Mouse (Mus musculus) megakaryocyte, embryonic 14.5 days (primary cell): ENCODE results near the gene Mrpl1. TPM values are rescaled to one million over a fixed set of nuclear protein-coding genes. Genes with fewer than 3 reads are reported as not detected.

Experiments
- H3K27me3 ChIP-seq: replicated peaks from 2 replicates; pipeline ENCODE3; 2012; ENCODE audit warnings: inconsistent platforms
- H3K36me3 ChIP-seq: replicated peaks from 2 replicates; pipeline ENCODE3; 2012; ENCODE audit warnings: low read length, inconsistent platforms, mixed read lengths
- H3K4me1 ChIP-seq: 2 replicates; pipeline ENCODE4 v1.6.1; 2012; ENCODE audit warnings: inconsistent platforms
- H3K4me3 ChIP-seq: replicated peaks from 2 replicates; pipeline ENCODE3; 2012; ENCODE audit warnings: moderate library complexity, mild to moderate bottlenecking, inconsistent platforms
- H3K9me3 ChIP-seq: 2 replicates; pipeline ENCODE4 v1.6.1; 2012; ENCODE audit warnings: inconsistent platforms
- FLI1 ChIP-seq: IDR thresholded peaks from 2 replicates; pipeline ENCODE4 v1.6.1; 2012; ENCODE audit warnings: low read length, inconsistent platforms, mixed read lengths
- GATA1 ChIP-seq: IDR thresholded peaks from 3 replicates; pipeline ENCODE4 v1.6.1; 2012; ENCODE audit warnings: mixed read lengths, low read length, inconsistent platforms, borderline replicate concordance
- polyA plus RNA-seq: library from polyadenylated mRNA; stranded (reverse); fragments of >175 nt; gene quantifications from 2 replicates; pipeline ENCODE4 v1.2.3, GENCODE M21; 2012; ENCODE audit warnings: low replicate concordance; ENCODE audit not compliant: insufficient read depth

Mrpl1 gene
- polyA plus RNA-seq, 1 experiment = 1.1 TPM

DNA sequence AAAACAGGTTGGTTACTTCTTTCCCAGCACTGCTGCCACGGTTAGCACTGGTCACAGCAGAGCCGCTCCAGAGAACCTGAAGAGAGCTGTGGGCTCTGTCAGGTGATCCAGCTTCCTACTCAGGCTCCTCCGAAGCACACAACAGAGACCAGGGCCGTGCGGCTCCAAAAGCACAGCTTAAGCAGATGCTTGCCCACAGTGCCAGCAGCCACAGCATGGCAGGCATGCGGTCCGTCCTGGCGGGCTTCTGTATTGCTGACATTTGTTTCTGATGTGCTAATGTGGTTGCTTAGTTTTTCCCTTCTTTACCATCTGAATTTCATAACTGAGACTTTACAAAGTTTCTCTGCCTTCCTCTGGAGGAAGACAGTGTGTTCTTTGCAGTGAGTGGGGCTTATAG, 17.2 kb downstream of the Mrpl1 start:
- Histone ChIP-seq H3K36me3 (peaks cover 54% of the 10 kb centered on the region), H3K27me3 (no peaks in the 10 kb centered on the region)

DNA sequence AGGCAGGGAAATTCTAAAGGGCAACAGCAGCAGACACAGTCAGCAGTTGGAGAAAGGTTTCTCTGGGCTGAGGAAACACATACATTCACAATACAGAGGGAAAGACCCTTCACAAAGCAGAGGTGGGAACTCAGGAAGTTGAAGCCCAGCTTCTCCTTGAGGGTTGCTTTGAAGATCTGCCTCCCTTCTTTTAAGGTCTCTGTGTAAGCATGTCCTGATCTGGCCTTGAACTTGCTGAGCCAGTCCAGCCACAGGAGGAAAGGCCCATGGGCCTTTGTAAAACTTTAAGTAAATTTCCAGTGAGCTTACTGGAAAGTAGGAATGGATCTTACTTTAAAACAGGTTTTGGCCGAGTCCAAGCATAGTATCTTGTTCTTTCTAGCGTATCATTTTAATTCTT, 19.7 kb downstream of the Mrpl1 start:
- Histone ChIP-seq H3K36me3 (peaks cover 74% of the 10 kb centered on the region), H3K9me3 (no peaks in the 10 kb centered on the region), H3K27me3 (no peaks in the 10 kb centered on the region), H3K4me1 (no peaks in the 10 kb centered on the region), H3K4me3 (no peak overlapping the region)
- TF ChIP-seq GATA1 = no peak
- no peak for TF ChIP-seq FLI1

More for the DNA sequence above, 17.2 kb downstream of the Mrpl1 start:
- no peaks in the 10 kb centered on the region for H3K9me3 ChIP-seq
- no peak overlapping the region for H3K4me3 ChIP-seq
- TF ChIP-seq GATA1 (no peak), FLI1 (no peak)
- H3K4me1 ChIP-seq = peaks cover 14% of the 10 kb centered on the region

DNA sequence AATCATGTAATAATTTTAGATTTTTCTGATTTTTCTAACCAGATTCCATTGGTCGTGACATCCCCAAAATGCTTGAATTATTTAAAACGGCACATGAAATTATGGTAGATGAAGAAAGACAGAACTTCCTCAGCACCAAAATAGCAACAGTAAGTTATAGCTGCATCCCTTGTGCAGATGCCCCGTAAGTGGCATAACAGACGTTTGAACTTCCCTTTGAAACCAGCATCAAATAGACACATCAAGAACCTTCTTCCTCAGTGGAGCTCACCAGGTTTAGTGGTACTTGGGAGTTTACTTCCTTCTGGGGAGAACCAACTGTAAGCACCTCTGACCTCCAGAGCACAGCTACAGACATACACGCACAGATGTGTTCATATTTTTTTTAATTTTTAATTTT, 29.5 kb downstream of the Mrpl1 start:
- Histone ChIP-seq H3K4me3 (no peak overlapping the region), H3K36me3 (peaks cover 61% of the 10 kb centered on the region), H3K27me3 (no peaks in the 10 kb centered on the region), H3K9me3 (no peaks in the 10 kb centered on the region), H3K4me1 (no peaks in the 10 kb centered on the region)
- no peak for TF ChIP-seq FLI1
- no peak for TF ChIP-seq GATA1

DNA sequence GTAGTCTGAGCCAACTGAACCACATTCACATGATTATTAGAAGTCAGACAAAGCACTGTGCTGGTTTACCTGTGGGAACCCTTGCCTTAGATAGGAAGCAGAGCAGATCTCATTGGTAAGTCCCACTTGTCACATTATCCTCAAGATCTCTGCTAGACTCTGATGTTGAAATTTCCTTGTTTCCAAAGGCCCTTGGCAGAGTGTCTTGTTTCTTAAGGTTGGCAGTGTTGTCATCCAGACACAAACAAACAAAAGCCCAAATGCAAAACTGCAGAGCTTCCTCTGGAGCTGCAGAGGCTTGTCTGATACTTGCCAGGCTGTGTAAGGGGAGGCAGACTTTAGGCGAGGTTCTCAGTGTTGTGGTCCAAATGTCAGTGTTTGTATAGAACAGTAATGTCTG, 31.6 kb downstream of the Mrpl1 start:
- Histone ChIP-seq H3K4me1 (no peaks in the 10 kb centered on the region), H3K4me3 (no peak overlapping the region), H3K27me3 (no peaks in the 10 kb centered on the region), H3K36me3 (peaks cover 45% of the 10 kb centered on the region), H3K9me3 (no peaks in the 10 kb centered on the region)
- no peak for TF ChIP-seq FLI1

DNA sequence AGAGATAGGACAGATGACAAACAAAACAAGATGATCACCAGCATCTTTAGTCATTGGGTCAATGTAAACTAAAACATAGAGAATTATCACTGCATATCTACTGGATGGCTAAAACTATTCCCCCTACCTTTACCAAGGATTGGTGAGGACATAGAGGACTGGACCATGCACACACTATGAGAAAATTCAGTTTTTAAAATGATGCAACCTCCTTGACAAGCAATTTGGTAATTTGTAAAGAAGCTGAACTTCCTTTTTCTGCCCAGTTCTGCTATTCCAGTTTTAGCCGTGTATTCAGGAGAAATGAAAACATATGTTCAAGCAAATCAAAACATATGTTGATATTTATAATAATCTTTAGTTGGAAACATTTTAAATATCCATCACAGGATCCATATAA, 35.2 kb downstream of the Mrpl1 start:
- no peak overlapping the region for H3K4me3 ChIP-seq
- H3K27me3 ChIP-seq = no peaks in the 10 kb centered on the region
- no peaks in the 10 kb centered on the region for H3K9me3 ChIP-seq
- TF ChIP-seq GATA1 (no peak), FLI1 (no peak)
- no peaks in the 10 kb centered on the region for H3K4me1 ChIP-seq
- H3K36me3 ChIP-seq = peaks cover 25% of the 10 kb centered on the region

DNA sequence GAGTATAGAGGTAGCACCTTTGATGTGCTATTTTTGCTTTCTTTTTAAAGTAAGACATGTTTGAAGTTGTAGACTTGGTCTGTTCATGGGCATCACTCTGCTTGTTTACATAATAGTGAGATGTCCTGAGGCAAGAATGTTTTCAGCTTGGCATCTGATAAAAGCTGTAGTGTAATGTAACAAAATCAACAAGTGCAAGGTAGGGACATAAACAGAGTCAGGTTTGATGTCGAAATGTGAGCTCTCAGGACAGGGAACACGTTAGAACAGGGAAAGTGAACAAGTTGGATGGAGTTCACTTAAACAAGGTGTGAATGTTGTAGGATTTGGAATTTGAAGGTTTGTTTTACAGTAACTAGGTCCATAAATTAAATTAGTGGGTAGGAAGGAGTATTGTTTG, 44.7 kb downstream of the Mrpl1 start:
- Histone ChIP-seq H3K36me3 (peaks cover 39% of the 10 kb centered on the region), H3K9me3 (no peaks in the 10 kb centered on the region), H3K4me1 (no peaks in the 10 kb centered on the region; the same call in 1 of the 2 replicates), H3K27me3 (no peaks in the 10 kb centered on the region), H3K4me3 (no peak overlapping the region)
- TF ChIP-seq GATA1 (no peak), FLI1 (no peak)

DNA sequence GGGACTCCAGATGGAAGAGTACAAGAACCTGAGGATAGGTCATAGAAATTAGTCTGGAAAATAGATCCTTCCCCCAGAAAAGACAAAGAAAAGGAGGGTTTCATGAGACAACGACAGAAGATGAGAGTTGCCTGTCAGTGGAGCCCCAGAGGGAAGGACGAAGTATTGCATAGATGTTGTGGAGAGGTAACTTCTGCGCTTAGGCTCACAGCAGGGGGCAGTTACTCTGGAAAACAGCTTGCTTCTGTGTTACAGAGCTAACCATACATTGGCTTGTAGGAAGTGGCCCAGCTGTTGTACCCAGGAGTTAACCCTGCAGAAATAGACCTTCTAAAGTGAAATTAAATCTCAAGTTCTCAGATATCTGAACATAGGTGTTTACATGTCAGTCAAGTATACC, 45.9 kb downstream of the Mrpl1 start:
- TF ChIP-seq GATA1 = no peak
- no peak for TF ChIP-seq FLI1
- peaks cover 38% of the 10 kb centered on the region for H3K36me3 ChIP-seq
- H3K9me3 ChIP-seq = no peaks in the 10 kb centered on the region
- H3K27me3 ChIP-seq = no peaks in the 10 kb centered on the region
- no peak overlapping the region for H3K4me3 ChIP-seq
- no peaks in the 10 kb centered on the region; the same call in 1 of the 2 replicates for H3K4me1 ChIP-seq

DNA sequence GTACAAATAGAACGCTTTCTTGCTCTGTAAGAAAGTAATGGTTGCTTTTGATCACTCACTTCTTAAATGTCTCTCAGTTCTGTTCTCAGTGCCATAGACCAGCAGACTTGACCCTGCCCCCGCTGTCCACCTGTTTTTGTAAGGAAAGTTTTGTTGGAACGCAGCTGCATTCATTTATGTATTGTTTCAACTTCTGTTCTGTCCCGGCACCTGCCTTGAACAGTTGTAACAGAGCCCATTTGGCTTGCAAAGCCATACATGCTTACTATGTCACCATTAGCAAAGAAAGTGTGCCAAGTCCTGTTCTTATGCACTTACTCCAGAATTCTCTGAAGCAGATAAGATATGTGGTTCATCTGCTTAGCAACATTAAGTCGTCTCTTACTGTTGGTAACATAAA, 48.9 kb downstream of the Mrpl1 start:
- no peaks in the 10 kb centered on the region for H3K9me3 ChIP-seq
- no peaks in the 10 kb centered on the region for H3K4me1 ChIP-seq
- TF ChIP-seq GATA1 (no peak), FLI1 (no peak)
- no peaks in the 10 kb centered on the region for H3K27me3 ChIP-seq
- H3K4me3 ChIP-seq = no peak overlapping the region
- peaks cover 44% of the 10 kb centered on the region for H3K36me3 ChIP-seq

DNA sequence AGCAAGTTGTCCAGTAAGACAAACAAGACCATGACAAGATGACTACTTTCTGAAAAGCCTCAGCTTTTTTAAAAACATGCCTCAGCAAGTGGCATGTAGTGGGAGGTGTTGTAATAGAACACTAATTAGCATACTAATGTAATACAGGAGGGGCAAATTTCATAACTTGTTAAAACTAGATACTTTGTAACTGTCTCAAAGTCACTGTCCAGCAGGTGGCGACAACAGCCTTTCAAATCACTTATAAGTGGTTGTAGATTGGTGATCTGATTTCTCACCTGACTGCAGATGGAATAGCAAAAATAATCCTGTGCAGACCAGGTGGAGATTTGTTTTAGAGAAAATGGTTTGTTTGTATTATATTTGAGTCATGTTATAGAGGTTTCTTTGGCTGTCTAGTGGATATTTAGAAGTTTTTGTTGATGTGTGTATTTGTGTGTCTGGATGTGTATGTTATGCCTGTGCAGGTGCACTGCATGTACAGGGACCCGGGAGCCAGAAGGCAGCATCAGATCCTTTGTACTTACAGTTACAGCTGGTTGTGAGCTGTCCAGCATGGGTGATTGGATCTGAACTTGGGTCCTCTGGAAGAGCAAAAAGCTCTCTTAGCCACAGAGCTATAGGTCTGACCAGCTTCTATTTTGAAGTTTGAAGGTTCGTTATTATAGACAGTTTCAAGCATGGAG, 57.9 kb downstream of the Mrpl1 start:
- peaks cover 34% of the 10 kb centered on the region for H3K36me3 ChIP-seq
- H3K27me3 ChIP-seq = no peaks in the 10 kb centered on the region
- no peak overlapping the region for H3K4me3 ChIP-seq
- H3K9me3 ChIP-seq = no peaks in the 10 kb centered on the region
- no peaks in the 10 kb centered on the region for H3K4me1 ChIP-seq
- TF ChIP-seq GATA1 = no peak
- no peak for TF ChIP-seq FLI1

DNA sequence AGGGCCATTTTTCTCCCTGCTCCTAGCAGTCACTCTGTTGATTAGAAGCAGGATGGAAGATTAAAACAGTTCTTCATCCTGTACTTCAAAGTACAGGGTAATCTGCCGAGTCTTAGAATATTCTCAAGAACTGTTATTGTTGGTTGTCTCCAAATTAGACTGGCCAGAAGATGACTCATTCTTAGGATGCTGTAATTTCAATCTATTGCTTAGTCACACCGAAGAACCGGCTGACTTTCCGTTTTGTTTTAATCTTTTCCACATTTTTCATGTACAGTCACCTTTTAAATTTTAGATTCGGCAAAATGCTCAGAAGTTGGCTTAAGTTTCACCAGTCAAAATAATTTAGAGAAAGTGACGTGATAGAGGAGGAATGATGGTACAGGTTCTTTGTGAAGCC, 61.8 kb downstream of the Mrpl1 start:
- no peak for TF ChIP-seq GATA1
- no peak for TF ChIP-seq FLI1
- Histone ChIP-seq H3K27me3 (no peaks in the 10 kb centered on the region), H3K4me1 (no peaks in the 10 kb centered on the region), H3K36me3 (peaks cover 1% of the 10 kb centered on the region), H3K4me3 (no peak overlapping the region), H3K9me3 (no peaks in the 10 kb centered on the region)

DNA sequence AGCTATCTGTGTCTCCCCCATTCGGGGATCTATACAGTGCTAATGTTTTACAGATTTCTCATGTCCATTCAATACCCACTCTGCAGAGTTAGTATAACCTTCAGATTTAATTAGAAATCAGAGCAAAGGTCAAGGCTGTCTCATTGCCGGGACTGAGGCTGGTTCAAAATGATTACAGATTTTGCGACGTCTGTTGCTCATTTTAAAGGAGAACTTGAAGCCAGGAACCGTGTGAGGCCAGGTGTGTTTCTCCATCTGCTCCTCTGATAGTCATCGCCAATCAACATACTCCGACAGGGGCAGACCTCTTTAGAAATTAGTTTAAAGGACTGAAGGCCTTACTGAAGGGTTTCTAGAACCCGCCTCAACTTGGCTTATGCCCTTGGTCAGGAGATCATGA, 96.5 kb downstream of the Mrpl1 start:
- peaks cover 3% of the 10 kb centered on the region; the same call in 1 of the 2 replicates for H3K9me3 ChIP-seq
- H3K4me3 ChIP-seq = no peak overlapping the region
- TF ChIP-seq FLI1 (no peak), GATA1 (no peak)
- H3K36me3 ChIP-seq = no peaks in the 10 kb centered on the region
- no peaks in the 10 kb centered on the region for H3K27me3 ChIP-seq
- no peaks in the 10 kb centered on the region for H3K4me1 ChIP-seq
